Mouse (Mus musculus): ENCODE results near the gene 1110008P14Rik.

The 1110008P14Rik gene

GRCm38 (mm10) chr2:32349625-32350255 lies 32.0 kb downstream of the 1110008P14Rik start:
- in situ Hi-C loops (cut with MboI; ENCODE audit: low pct_unique_long_range_greater_than_20kb in 1 of 2, low sequenced_read_pairs in 2 of 2, unreplicated experiment in 1 of 2), result no loop called here

DNA sequence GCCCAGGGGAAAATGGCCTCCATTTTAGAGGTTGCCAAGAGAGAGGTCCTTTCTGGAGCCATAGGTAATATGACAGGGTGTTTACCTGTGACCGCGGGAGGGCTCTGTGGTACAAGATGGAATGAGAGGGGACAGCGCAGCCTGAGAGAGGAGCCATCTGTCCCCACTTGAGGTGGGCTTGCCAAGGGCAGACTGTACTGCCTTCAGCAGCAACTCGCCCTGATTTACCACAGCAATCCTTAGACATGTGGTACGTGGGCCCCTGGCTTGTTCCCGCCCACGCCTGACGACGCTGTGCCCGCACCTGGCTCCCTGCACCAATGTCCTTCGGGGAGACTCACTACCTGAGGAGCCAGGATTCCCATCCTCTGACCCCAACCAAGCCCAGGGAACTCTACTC lies 33.4 kb downstream of the 1110008P14Rik start:
- in situ Hi-C loops (cut with MboI; ENCODE audit: low pct_unique_long_range_greater_than_20kb in 1 of 2, low sequenced_read_pairs in 2 of 2, unreplicated experiment in 1 of 2), result no loop called here

GRCm38 (mm10) chr2:32347019-32347418 lies 34.7 kb downstream of the 1110008P14Rik start:
- in situ Hi-C loops (cut with MboI; ENCODE audit: low pct_unique_long_range_greater_than_20kb in 1 of 2, low sequenced_read_pairs in 2 of 2, unreplicated experiment in 1 of 2), result no loop called here

GRCm38 (mm10) chr2:32344598-32345321 lies 37.0 kb downstream of the 1110008P14Rik start:
- in situ Hi-C loops (cut with MboI; ENCODE audit: low pct_unique_long_range_greater_than_20kb in 1 of 2, low sequenced_read_pairs in 2 of 2, unreplicated experiment in 1 of 2), result no loop called here

GRCm38 (mm10) chr2:32344056-32344455 lies 37.7 kb downstream of the 1110008P14Rik start:
- in situ Hi-C loops (cut with MboI; ENCODE audit: low pct_unique_long_range_greater_than_20kb in 1 of 2, low sequenced_read_pairs in 2 of 2, unreplicated experiment in 1 of 2), result no loop called here

GRCm38 (mm10) chr2:32343351-32343671 lies 38.4 kb downstream of the 1110008P14Rik start:
- in situ Hi-C loops (cut with MboI; ENCODE audit: low pct_unique_long_range_greater_than_20kb in 1 of 2, low sequenced_read_pairs in 2 of 2, unreplicated experiment in 1 of 2), result no loop called here

DNA sequence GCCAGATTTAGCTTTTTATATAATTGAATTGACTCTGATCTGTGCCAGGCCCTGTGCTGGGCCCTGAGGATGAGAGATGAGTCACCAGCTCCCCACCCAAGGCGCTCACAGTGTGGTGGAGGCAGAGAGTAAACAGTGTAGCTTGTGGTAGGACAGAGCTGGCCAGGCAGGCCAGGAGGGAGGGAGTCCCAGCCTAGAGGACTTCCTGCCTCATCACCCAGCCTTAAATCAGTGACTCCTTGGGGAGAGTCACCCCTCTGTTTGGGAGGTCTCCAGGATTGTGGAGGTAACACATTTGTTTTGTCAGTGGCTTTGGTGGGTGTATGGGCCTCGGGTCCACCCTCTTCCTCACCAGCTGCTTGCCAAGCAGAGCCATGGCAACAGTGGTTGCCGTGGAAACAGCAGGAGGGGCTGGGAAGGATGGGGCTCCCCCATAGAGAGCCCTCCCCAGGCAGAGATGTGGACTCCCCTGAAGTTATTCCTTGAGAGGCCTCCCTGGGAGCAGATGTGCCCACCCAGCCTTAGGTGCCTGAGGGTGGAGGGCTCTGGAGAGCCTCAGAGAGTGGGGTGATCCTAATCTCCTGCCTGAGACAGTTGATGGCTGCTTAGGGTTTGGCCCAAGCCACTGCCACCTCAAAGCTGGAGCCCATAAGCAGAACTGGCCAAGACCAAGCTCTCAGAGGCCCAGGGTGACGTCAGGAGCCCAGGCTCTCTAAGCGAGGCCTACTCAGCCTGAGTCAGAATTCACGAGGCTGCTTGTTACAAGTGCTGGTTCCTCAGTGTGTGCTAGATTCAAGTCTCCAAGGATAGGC lies 39.0 kb downstream of the 1110008P14Rik start:
- in situ Hi-C loops (cut with MboI; ENCODE audit: low pct_unique_long_range_greater_than_20kb in 1 of 2, low sequenced_read_pairs in 2 of 2, unreplicated experiment in 1 of 2), result no loop called here

DNA sequence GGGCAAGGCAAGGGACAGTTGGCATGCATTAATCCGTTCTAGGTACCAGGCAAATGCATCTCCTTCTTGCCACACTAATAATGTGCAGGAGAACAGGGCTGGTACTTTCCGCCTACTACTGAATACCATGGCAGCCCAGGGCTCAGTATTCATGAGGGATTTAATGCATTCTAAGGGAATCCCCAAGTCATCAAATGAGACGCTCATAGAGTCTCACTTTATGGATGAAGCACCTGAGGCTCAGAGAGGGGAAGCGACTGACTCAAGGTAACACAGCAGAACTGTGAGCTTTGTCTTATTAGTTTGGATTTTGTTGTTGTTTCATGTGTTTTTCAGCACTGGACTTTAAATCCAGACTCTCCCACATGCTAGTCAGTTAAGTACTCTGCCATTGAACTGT lies 39.7 kb downstream of the 1110008P14Rik start:
- in situ Hi-C loops (cut with MboI; ENCODE audit: low pct_unique_long_range_greater_than_20kb in 1 of 2, low sequenced_read_pairs in 2 of 2, unreplicated experiment in 1 of 2), result no loop called here

DNA sequence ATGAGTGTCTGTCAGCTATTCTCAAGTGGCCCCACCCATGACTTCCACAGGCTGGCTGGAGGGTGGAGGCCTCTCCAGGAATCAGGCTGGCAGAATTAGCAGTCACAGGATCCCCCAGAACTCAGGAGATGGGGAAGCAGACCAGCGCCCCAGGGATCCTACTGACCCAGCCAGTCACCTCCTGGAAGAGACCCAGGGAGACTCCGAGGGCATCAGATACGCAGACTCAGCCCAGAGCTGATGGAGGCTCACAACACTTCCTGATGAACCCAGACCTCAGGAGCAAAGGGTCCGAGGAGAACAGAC lies 40.2 kb downstream of the 1110008P14Rik start:
- in situ Hi-C loops (cut with MboI; ENCODE audit: low pct_unique_long_range_greater_than_20kb in 1 of 2, low sequenced_read_pairs in 2 of 2, unreplicated experiment in 1 of 2), result no loop called here

DNA sequence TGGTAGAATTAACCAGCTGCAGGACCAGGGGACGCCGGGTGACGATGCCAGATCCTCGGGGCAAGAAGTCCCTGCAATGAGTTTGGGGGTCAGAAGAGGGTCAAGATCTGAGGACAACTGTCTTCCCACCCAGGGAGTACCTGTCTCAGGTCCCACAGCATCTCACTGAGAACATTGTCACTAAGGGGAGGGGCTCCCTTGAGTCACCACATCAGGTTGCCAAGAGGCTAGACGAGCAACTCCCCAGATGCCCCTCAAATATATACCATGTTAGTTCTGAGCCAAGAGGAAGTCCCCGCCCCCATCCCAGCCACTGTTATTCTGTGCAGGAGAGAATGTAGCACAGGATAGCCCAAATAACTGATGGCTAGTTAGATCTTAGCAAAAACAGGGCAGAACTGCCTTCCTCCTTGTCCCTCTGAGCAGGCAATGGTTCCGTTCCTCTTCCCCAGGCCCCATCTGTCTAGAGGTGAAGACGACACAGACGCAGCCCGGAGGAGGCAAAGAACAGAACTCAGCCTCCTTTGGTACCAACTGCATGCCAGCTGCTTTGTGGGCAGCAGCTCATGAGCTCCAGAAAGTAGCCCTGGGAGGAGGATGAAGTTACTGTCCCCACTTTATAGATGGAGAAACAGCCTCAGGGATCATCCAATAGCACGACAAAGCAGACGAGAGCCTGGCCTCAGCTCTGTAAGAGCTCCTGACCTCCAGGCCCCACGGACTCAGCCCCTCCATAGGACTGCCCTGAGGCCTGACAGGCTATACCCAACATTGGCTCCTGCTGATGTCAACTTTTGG lies 40.7 kb downstream of the 1110008P14Rik start:
- in situ Hi-C loops (cut with MboI; ENCODE audit: low pct_unique_long_range_greater_than_20kb in 1 of 2, low sequenced_read_pairs in 2 of 2, unreplicated experiment in 1 of 2), result no loop called here

DNA sequence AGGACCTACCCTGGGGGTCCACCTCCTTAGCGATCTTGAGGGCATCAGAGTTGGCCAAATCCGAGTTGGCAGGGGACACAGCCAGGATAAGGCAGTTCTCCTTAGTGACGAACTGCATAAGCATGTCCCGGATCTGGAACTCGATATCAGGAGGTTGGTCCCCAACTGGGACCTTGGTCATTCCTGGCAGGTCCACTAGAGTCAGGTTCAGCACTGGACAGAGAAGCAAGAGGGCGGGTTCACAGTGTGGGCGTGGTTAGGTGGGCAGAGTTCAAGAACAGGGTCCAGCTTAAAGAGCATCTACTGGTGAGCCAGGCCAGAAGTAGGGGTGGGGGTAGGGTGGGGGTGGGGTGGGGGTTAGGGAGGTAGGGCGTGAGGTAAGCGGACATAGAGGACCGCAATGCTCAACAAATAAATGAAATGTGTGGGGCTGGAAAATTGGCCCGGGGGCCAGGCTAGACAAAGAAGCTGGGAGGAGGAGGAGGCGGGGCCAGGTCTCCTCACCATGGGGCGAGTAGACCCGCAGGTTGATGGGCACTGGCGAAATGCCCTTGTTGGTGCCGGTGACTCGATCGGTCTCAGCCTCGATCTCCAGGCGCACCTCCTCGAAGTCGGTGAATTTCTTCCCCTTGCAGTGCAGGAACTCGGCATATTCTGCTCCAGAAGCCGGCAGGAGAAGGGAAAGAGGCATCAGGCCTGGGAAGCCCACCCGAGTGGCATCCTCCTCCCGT lies 41.7 kb downstream of the 1110008P14Rik start:
- in situ Hi-C loops (cut with MboI; ENCODE audit: low pct_unique_long_range_greater_than_20kb in 1 of 2, low sequenced_read_pairs in 2 of 2, unreplicated experiment in 1 of 2), result no loop called here

DNA sequence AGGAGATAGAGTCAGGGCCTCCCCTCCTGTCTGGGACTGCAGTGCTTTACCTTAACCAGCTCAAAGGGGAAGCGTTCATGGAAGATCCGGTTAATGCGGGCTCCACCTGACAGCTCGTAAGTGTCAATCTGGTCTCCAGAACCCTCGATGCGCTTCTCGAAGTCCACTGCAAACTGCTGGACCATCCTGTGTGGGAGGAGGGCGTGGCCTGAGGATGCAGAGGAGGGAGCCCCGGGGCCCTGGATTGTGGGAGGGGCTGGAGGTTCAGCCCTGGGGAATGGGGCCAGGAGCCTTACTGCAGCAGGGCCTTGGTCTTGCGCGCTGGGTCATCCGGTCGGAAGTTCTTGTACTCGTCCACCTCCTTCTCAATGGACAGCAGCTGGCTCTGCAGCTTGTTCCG lies 45.9 kb downstream of the 1110008P14Rik start:
- in situ Hi-C loops (cut with MboI; ENCODE audit: low pct_unique_long_range_greater_than_20kb in 1 of 2, low sequenced_read_pairs in 2 of 2, unreplicated experiment in 1 of 2), result no loop called here

DNA sequence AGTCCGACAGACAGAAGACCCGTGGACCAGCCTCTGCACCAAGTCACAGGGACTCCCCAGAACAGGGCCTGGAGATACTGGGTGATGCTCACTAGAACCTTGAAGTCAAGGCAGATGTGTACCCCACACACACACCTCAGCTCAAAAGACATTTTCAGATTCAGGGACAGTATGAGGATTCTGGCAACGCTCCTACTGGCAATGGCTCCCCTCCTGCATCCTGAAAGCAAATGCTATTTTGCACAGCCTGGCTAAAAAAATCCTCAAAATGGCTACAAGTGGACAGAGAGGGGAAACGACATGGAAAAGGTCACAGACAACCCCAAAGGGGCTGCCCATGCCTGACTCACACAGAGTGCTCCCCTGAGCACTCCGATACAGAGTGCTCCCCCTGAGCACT lies 49.6 kb downstream of the 1110008P14Rik start:
- in situ Hi-C loops (cut with MboI; ENCODE audit: low pct_unique_long_range_greater_than_20kb in 1 of 2, low sequenced_read_pairs in 2 of 2, unreplicated experiment in 1 of 2), result no loop called here

DNA sequence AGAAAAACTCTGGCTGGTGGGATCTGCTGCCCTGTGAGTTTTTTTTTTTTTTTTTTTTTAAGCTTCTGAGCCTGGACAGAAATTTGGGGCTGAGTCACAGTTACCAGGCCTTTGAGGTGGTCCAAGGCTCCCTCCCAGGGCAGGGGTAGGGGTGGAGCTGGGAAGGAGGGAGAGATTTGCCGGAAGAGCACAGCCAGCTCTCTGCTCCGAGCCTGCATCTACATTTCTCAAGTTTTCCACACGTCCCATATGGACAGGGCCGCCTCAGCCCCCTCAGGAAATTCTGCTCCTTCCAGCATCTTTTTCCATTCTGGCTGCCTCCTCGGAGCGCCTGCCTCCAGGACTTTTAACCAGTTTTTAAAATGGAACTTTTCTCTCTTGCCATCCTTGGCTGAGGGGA lies 52.2 kb downstream of the 1110008P14Rik start:
- in situ Hi-C loops (cut with MboI; ENCODE audit: low pct_unique_long_range_greater_than_20kb in 1 of 2, low sequenced_read_pairs in 2 of 2, unreplicated experiment in 1 of 2), result no loop called here

DNA sequence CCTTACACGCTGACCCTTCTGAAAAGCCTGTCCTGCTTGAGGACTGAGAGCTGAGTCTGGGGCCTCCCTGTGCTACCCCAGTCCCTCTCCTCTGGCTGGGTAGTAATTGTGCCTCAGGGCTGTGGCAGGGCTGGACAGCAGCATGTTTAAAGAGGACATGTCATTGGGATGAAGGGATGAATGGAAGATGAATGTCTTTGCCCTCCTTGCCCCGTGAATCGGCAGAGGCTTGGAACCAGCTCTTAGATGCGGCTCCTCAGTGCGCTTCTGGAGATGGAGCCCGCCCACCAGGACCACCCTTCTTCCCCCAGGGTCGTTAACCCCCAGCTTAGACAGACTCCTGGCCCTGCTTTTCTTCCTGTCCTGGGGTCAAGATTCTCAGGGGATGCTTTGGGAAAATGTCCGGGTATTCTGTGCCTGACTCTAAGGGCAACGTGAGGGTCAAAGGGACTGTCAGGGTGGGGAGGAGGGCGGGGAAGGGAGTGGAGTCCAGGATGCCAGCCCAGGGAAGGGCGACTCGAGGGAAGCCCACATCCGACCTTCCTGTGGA lies 52.8 kb downstream of the 1110008P14Rik start:
- in situ Hi-C loops (cut with MboI; ENCODE audit: low pct_unique_long_range_greater_than_20kb in 1 of 2, low sequenced_read_pairs in 2 of 2, unreplicated experiment in 1 of 2), result no loop called here

DNA sequence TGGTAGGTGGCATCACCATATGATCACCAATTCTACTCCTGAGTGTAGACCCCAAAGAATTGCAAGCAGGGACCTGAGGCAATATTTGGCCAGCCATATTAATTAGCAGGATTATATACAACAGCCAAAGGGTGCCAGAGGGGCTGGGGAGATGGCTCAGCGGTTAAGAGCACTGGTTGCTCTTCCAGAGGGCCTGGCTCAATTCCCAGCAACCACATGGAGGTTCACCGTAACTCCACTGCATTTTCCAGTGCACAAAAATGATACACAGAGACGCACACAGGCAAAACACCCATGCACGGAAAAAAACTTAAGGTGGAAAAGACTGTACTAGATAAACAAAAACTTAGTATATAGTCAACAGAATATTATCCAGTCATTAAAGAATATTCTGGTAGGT lies 54.5 kb downstream of the 1110008P14Rik start:
- in situ Hi-C loops (cut with MboI; ENCODE audit: low pct_unique_long_range_greater_than_20kb in 1 of 2, low sequenced_read_pairs in 2 of 2, unreplicated experiment in 1 of 2), result no loop called here

All from mouse embryonic stem cell (cell line).